Mouse (Mus musculus): ENCODE measurements around the gene Txnip. TPM values are rescaled to one million over a fixed set of nuclear protein-coding genes. Genes with fewer than 3 reads are reported as not detected.

Gene Txnip
- polyA plus RNA-seq, 1 experiment from 2014 or later: 254 TPM

DNA sequence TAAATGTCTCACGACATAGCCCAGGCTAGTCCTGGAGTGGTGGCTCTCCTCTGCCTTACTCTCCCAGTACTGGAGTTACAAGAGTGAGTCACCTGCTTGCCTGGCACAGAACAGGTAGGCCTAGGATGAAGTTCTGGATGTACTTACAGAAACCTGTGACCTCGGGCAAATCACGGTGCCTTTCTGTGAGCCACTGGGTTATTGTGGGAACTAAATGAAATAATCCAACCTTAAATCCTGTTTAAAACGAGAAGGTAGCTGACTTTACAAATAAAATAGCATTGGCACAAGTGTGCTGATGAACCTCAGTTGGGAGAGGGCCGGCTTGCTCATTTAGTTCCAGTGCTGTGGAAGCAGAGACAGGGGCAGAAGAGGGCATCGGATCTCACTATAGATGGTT is 3.5 kb upstream of the Txnip start:
- Histone ChIP-seq H3K9ac (ENCODE audit: low read depth, low read length) (no peak overlapping the region), H3K9me3 (replicated peaks; ENCODE audit: low read length) (no peaks in the 10 kb centered on the region), H3K36me3 (ENCODE audit: insufficient read depth, low read length) (no peaks in the 10 kb centered on the region), H3K4me1 (replicated peaks; ENCODE audit: insufficient read depth, low read length) (peaks cover 12% of the 10 kb centered on the region; the same call in 1 of the 2 replicates), H3K4me3 (replicated peaks; ENCODE audit: low read depth, low read length) (no peak overlapping the region), H3K27me3 (ENCODE audit: insufficient read depth, low read length) (no peaks in the 10 kb centered on the region), H3K4me2 (ENCODE audit: low read length) (no peak overlapping the region), H3K27ac (no peak overlapping the region)
- 83% methylated on average over 6 of the region's 6 CpGs for WGBS
- TF ChIP-seq CTCF (IDR thresholded peaks at IDR 0.05; ENCODE audit: low read depth): no peak
- DNase-seq (ENCODE audit: low spot score) (no peak), ATAC-seq (replicated peaks; ENCODE audit: low FRiP score, low read depth) (no peak)

GRCm38 (mm10) chr3:96555041-96555596 is 2.6 kb upstream of the Txnip start:
- H3K4me2 ChIP-seq (ENCODE audit: low read length): 0 out of 2 replicates have a peak overlapping the region, but pooled peaks have one; percentile 12
- H3K9me3 ChIP-seq (replicated peaks; ENCODE audit: low read length): no peaks in the 10 kb centered on the region
- H3K27ac ChIP-seq: peak overlapping the region; percentile 97
- DNase-seq (ENCODE audit: low spot score) (peak; percentile 85), ATAC-seq (replicated peaks; ENCODE audit: low FRiP score, low read depth) (no peak)
- TF ChIP-seq CTCF (IDR thresholded peaks at IDR 0.05; ENCODE audit: low read depth): no peak
- H3K36me3 ChIP-seq (ENCODE audit: insufficient read depth, low read length): peaks cover 7% of the 10 kb centered on the region
- H3K4me1 ChIP-seq (replicated peaks; ENCODE audit: insufficient read depth, low read length): peaks cover 12% of the 10 kb centered on the region; the same call in 1 of the 2 replicates
- H3K4me3 ChIP-seq (replicated peaks; ENCODE audit: low read depth, low read length): no peak overlapping the region
- 34% methylated on average over 12 of the region's 12 CpGs for WGBS
- H3K9ac ChIP-seq (ENCODE audit: low read depth, low read length): no peak overlapping the region
- H3K27me3 ChIP-seq (ENCODE audit: insufficient read depth, low read length): no peaks in the 10 kb centered on the region

DNA sequence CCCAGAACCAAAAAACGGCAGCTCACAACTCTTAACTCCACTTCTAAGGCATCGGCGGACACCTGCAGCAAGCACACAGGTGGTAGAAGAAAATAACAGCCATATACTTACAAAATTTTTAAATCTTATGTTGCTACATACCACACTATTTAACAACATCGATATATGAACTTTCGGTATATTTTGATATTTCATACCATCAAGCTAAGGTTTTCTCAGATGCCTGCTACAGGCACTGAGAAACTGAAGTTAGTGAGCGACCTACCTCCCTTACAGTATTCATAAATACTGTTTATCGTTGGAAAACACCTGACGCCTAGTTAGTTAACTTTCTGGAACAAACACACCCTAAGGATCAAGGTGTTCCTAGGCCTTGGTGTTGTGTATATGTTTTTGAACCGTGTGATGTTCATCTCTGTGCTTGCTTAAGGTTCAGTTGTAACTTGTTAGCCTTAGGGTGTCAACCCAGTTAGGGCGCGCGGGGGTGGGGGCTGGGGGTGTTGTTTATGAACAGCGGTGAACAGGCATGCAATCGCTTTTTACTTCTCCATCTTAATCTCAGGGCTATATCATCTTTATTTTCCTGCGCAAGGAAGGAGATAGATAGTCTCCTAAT is 1.6 kb upstream of the Txnip start:
- H3K4me3 ChIP-seq (replicated peaks; ENCODE audit: low read depth, low read length): peak overlapping the region; percentile 76; the same call in 1 of the 2 replicates
- peak overlapping the region; percentile 97 for H3K27ac ChIP-seq
- peaks cover 17% of the 10 kb centered on the region for H3K36me3 ChIP-seq (ENCODE audit: insufficient read depth, low read length)
- H3K4me1 ChIP-seq (replicated peaks; ENCODE audit: insufficient read depth, low read length): peaks cover 12% of the 10 kb centered on the region
- H3K4me2 ChIP-seq (ENCODE audit: low read length): peak overlapping the region; percentile 71
- ATAC-seq (replicated peaks; ENCODE audit: low FRiP score, low read depth) (no peak), DNase-seq (ENCODE audit: low spot score) (no peak)
- H3K9me3 ChIP-seq (replicated peaks; ENCODE audit: low read length): no peaks in the 10 kb centered on the region
- no peak for TF ChIP-seq CTCF (IDR thresholded peaks at IDR 0.05; ENCODE audit: low read depth)
- 72% methylated on average over 15 of the region's 15 CpGs for WGBS
- no peaks in the 10 kb centered on the region for H3K27me3 ChIP-seq (ENCODE audit: insufficient read depth, low read length)
- peak overlapping the region; percentile 62; the same call in 1 of the 2 replicates for H3K9ac ChIP-seq (ENCODE audit: low read depth, low read length)

GRCm38 (mm10) chr3:96556651-96557635 is 814 bp upstream of the Txnip start:
- Histone ChIP-seq H3K36me3 (ENCODE audit: insufficient read depth, low read length) (peaks cover 21% of the 10 kb centered on the region), H3K27ac (peak overlapping the region; percentile 97), H3K27me3 (ENCODE audit: insufficient read depth, low read length) (no peaks in the 10 kb centered on the region), H3K9ac (ENCODE audit: low read depth, low read length) (peak overlapping the region; percentile 62), H3K4me3 (replicated peaks; ENCODE audit: low read depth, low read length) (peak overlapping the region; percentile 76), H3K4me1 (replicated peaks; ENCODE audit: insufficient read depth, low read length) (peaks cover 11% of the 10 kb centered on the region), H3K4me2 (ENCODE audit: low read length) (peak overlapping the region; percentile 71), H3K9me3 (replicated peaks; ENCODE audit: low read length) (no peaks in the 10 kb centered on the region)
- DNase-seq (ENCODE audit: low spot score): peak; percentile 74
- no peak for TF ChIP-seq CTCF (IDR thresholded peaks at IDR 0.05; ENCODE audit: low read depth)
- no peak for ATAC-seq (replicated peaks; ENCODE audit: low FRiP score, low read depth)
- 4% methylated on average over 22 of the region's 22 CpGs for WGBS

DNA sequence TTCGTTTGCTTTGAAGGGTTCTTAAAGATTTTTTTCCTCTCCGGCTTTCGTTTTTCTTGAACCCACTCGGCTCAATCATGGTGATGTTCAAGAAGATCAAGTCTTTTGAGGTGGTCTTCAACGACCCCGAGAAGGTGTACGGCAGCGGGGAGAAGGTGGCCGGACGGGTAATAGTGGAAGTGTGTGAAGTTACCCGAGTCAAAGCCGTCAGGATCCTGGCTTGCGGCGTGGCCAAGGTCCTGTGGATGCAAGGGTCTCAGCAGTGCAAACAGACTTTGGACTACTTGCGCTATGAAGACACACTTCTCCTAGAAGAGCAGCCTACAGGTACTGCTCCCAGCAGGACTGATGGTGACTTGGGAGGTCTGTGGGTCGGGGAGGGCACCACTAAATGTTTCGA is 402 bp downstream of the Txnip start:
- no peaks in the 10 kb centered on the region for H3K9me3 ChIP-seq (replicated peaks; ENCODE audit: low read length)
- DNase-seq (ENCODE audit: low spot score) (no peak), ATAC-seq (replicated peaks; ENCODE audit: low FRiP score, low read depth) (no peak)
- H3K4me2 ChIP-seq (ENCODE audit: low read length): peak overlapping the region; percentile 80
- peak overlapping the region; percentile 96 for H3K9ac ChIP-seq (ENCODE audit: low read depth, low read length)
- H3K36me3 ChIP-seq (ENCODE audit: insufficient read depth, low read length): peaks cover 21% of the 10 kb centered on the region
- H3K4me1 ChIP-seq (replicated peaks; ENCODE audit: insufficient read depth, low read length): peaks cover 11% of the 10 kb centered on the region
- peak overlapping the region; percentile 97 for H3K27ac ChIP-seq
- under 1% methylated on average over 17 of the region's 17 CpGs for WGBS
- TF ChIP-seq CTCF (IDR thresholded peaks at IDR 0.05; ENCODE audit: low read depth): no peak
- no peaks in the 10 kb centered on the region for H3K27me3 ChIP-seq (ENCODE audit: insufficient read depth, low read length)
- H3K4me3 ChIP-seq (replicated peaks; ENCODE audit: low read depth, low read length): peak overlapping the region; percentile 76

DNA sequence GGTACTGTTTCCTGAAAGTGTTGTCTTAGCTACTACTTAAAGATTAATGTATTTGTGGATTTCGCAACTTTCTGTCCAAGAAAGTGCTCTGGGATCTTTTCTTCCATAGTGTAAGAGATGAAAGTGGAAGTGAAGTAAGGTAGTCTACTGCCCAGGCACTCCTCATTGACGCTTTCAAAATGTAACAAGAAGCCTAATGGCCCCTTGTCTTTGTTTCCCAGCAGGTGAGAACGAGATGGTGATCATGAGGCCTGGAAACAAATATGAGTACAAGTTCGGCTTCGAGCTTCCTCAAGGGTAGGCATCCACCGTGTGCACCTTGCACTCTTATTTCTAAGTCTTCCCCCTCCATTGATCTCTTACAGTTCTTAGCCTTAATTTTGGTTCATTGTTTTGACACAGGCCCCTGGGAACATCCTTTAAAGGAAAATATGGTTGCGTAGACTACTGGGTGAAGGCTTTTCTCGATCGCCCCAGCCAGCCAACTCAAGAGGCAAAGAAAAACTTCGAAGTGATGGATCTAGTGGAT is 975 bp downstream of the Txnip start:
- H3K27ac ChIP-seq: peak overlapping the region; percentile 97
- DNase-seq (ENCODE audit: low spot score): no peak
- no peaks in the 10 kb centered on the region for H3K27me3 ChIP-seq (ENCODE audit: insufficient read depth, low read length)
- WGBS: 8% methylated on average over 10 of the region's 10 CpGs
- H3K9ac ChIP-seq (ENCODE audit: low read depth, low read length): peak overlapping the region; percentile 96
- H3K4me3 ChIP-seq (replicated peaks; ENCODE audit: low read depth, low read length): peak overlapping the region; percentile 76
- TF ChIP-seq CTCF (IDR thresholded peaks at IDR 0.05; ENCODE audit: low read depth): no peak
- H3K4me1 ChIP-seq (replicated peaks; ENCODE audit: insufficient read depth, low read length): peaks cover 12% of the 10 kb centered on the region
- peaks cover 21% of the 10 kb centered on the region for H3K36me3 ChIP-seq (ENCODE audit: insufficient read depth, low read length)
- H3K9me3 ChIP-seq (replicated peaks; ENCODE audit: low read length): no peaks in the 10 kb centered on the region
- no peak for ATAC-seq (replicated peaks; ENCODE audit: low FRiP score, low read depth)
- H3K4me2 ChIP-seq (ENCODE audit: low read length): peak overlapping the region; percentile 80

Measured in kidney, postnatal 0 days (tissue).